Mouse (Mus musculus) hindbrain, embryonic 14.5 days (tissue): ENCODE results near the gene P2ry13. TPM values are rescaled to one million over a fixed set of nuclear protein-coding genes. Genes with fewer than 3 reads are reported as not detected.
A peak's percentile ranks its signal among the peaks of the same experiment; 100 is the strongest.

Experiments
- ATAC-seq: fragments of 200-750 bp; cut with Nextera tagmentation; 2 replicates; pipeline ENCODE4 v1.8.0; 2017; ENCODE audit warnings: moderate number of reproducible peaks, mild to moderate bottlenecking, moderate TSS enrichment, moderate library complexity; ENCODE audit not compliant: low FRiP score
- DNase-seq: peaks from one replicate; pipeline ENCODE4 v3.0.0-alpha.2; 2015; ENCODE audit warnings: low spot score
- H3K27ac ChIP-seq: fragments of 300-500 bp; sonication (generic); 2 replicates; pipeline ENCODE4 v1.5.1; 2014; ENCODE audit warnings: mild to moderate bottlenecking, moderate library complexity
- H3K27me3 ChIP-seq: fragments of 300-500 bp; sonication (generic); 2 replicates; pipeline ENCODE4 v1.6.1; 2014; ENCODE audit warnings: mild to moderate bottlenecking, low read length, mixed read lengths; ENCODE audit not compliant: control insufficient read depth, insufficient read depth
- H3K36me3 ChIP-seq: fragments of 300-500 bp; sonication (generic); replicated peaks from 2 replicates; pipeline ENCODE4 v1.6.1; 2014; ENCODE audit not compliant: control insufficient read depth, insufficient read depth
- H3K4me1 ChIP-seq: fragments of 300-500 bp; sonication (generic); replicated peaks from 2 replicates; pipeline ENCODE4 v1.6.1; 2014; ENCODE audit warnings: antibody characterized with exemption, low read length, mixed read lengths; ENCODE audit not compliant: control insufficient read depth, insufficient read depth
- H3K4me2 ChIP-seq: fragments of 300-500 bp; sonication (generic); replicated peaks from 2 replicates; pipeline ENCODE4 v1.6.1; 2014; ENCODE audit warnings: mild to moderate bottlenecking, moderate library complexity
- H3K4me3 ChIP-seq: fragments of 300-500 bp; sonication (generic); replicated peaks from 2 replicates; pipeline ENCODE4 v1.5.1; 2014; ENCODE audit warnings: mild to moderate bottlenecking, low read length
- H3K9ac ChIP-seq: fragments of 300-500 bp; sonication (generic); 2 replicates; pipeline ENCODE4 v1.6.1; 2014
- H3K9me3 ChIP-seq: fragments of 300-500 bp; sonication (generic); 2 replicates; pipeline ENCODE4 v1.6.1; 2016; ENCODE audit warnings: low read length; ENCODE audit not compliant: control insufficient read depth
- WGBS: fragments of 180-500 bp; shearing (Covaris S2); extraction: QIAGEN DNeasy Blood & Tissue Kit; methylation state at CpG from one replicate; pipeline ENCODE4 v1.1.7; 2014; 5-methylcytosine and 5-hydroxymethylcytosine counted together
- polyA plus RNA-seq: library from polyadenylated mRNA; unstranded; fragments of >200 nt; fragmentation: Nextera tagmentation; extraction: Ambion mirVana; gene quantifications from 2 replicates; pipeline ENCODE4 v1.2.1, GENCODE M21; 2014

P2ry13 gene
- polyA plus RNA-seq, 1 experiment from 2014 or later = 1.7 TPM

GRCm38 (mm10) chr3:59181134-59181533 lies 29.5 kb downstream of the P2ry13 start:
- Histone ChIP-seq H3K27ac (no peak overlapping the region), H3K36me3 (no peaks in the 10 kb centered on the region), H3K4me2 (no peak overlapping the region), H3K4me3 (no peak overlapping the region), H3K9ac (no peak overlapping the region), H3K9me3 (no peaks in the 10 kb centered on the region), H3K27me3 (no peaks in the 10 kb centered on the region), H3K4me1 (no peaks in the 10 kb centered on the region)
- ATAC-seq (peak; percentile 40; the same call in 1 of the 2 replicates), DNase-seq (no peak)
- WGBS = 62% methylated on average over 5 of the region's 5 CpGs

DNA sequence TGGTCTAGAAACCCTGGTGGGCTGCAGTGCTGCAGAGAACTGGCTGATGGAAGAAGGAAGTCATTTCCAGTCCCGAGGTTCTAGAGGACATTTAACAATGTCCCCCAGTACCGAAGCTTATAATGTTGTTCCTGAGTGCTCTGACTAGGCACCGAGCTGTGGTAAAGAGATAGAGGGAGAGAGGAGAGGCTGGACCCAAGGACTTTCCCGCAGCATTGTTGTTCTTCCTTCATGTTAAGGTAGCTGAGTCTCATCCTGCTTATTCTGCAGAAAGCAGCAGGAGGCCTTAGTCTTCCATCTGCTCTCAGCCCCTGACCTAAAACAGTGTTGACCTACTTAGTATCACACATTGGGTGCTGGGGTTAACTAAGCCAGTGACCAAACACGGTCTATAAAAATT lies 33.8 kb downstream of the P2ry13 start:
- Histone ChIP-seq H3K4me2 (no peak overlapping the region), H3K27me3 (no peaks in the 10 kb centered on the region), H3K9ac (no peak overlapping the region), H3K4me3 (no peak overlapping the region), H3K27ac (no peak overlapping the region), H3K9me3 (no peaks in the 10 kb centered on the region), H3K36me3 (no peaks in the 10 kb centered on the region), H3K4me1 (no peaks in the 10 kb centered on the region)
- ATAC-seq (no peak), DNase-seq (no peak)
- WGBS = 79% methylated on average over 5 of the region's 5 CpGs

- DNase-seq (peak; percentile 73), ATAC-seq (peak; percentile 78; the same call in 1 of the 2 replicates)
- Histone ChIP-seq H3K36me3 (no peaks in the 10 kb centered on the region), H3K9ac (no peak overlapping the region), H3K4me1 (no peaks in the 10 kb centered on the region), H3K4me3 (no peak overlapping the region), H3K9me3 (no peaks in the 10 kb centered on the region), H3K4me2 (no peak overlapping the region), H3K27ac (no peak overlapping the region), H3K27me3 (no peaks in the 10 kb centered on the region)
- 44% methylated on average over 5 of the region's 5 CpGs for WGBS
These were observed 35.4 kb downstream of the P2ry13 start for GRCm38 (mm10) chr3:59175234-59175633.

- Histone ChIP-seq H3K9me3 (no peaks in the 10 kb centered on the region), H3K4me3 (no peak overlapping the region), H3K27me3 (no peaks in the 10 kb centered on the region), H3K27ac (no peak overlapping the region), H3K4me2 (no peak overlapping the region), H3K36me3 (no peaks in the 10 kb centered on the region), H3K4me1 (no peaks in the 10 kb centered on the region), H3K9ac (no peak overlapping the region)
- WGBS = 85% methylated on average over 6 of the region's 6 CpGs
- DNase-seq = no peak
- no peak for ATAC-seq
These were observed 36.1 kb downstream of the P2ry13 start for GRCm38 (mm10) chr3:59174426-59175154.

GRCm38 (mm10) chr3:59169921-59170627 lies 40.6 kb downstream of the P2ry13 start:
- Histone ChIP-seq H3K36me3 (no peaks in the 10 kb centered on the region), H3K4me3 (no peak overlapping the region), H3K27ac (no peak overlapping the region), H3K4me1 (no peaks in the 10 kb centered on the region), H3K9me3 (no peaks in the 10 kb centered on the region), H3K4me2 (no peak overlapping the region), H3K9ac (no peak overlapping the region), H3K27me3 (no peaks in the 10 kb centered on the region)
- 81% methylated on average over 2 of the region's 2 CpGs for WGBS
- no peak for ATAC-seq
- no peak for DNase-seq

DNA sequence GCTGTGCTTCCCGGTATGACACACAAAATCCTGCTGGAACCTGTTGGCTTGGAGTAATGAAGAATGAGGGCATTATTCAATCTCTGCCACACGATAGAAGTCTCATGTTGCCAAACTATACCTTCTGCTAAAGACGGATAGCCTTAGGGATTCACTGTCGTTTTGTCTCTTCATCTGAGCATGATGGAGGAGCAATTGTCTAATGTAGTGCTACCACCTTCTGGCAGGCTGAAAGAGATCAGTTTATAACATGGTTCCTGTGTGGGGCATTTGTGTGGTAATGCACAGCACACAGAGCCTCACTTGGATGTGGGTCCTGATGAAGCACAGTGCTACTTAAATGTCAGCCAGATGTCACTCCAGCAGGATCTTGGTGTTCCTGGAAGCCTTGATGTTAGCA lies 41.5 kb downstream of the P2ry13 start:
- Histone ChIP-seq H3K4me3 (no peak overlapping the region), H3K9ac (no peak overlapping the region), H3K4me2 (no peak overlapping the region), H3K9me3 (no peaks in the 10 kb centered on the region), H3K27me3 (no peaks in the 10 kb centered on the region), H3K27ac (no peak overlapping the region), H3K4me1 (no peaks in the 10 kb centered on the region), H3K36me3 (no peaks in the 10 kb centered on the region)
- WGBS = 72% methylated on average over 4 of the region's 4 CpGs
- DNase-seq (no peak), ATAC-seq (no peak)

- ATAC-seq = no peak
- no peak overlapping the region for H3K4me2 ChIP-seq
- no peaks in the 10 kb centered on the region for H3K9me3 ChIP-seq
- no peaks in the 10 kb centered on the region for H3K4me1 ChIP-seq
- H3K27ac ChIP-seq = no peak overlapping the region
- no peaks in the 10 kb centered on the region for H3K36me3 ChIP-seq
- H3K4me3 ChIP-seq = no peak overlapping the region
- no peaks in the 10 kb centered on the region for H3K27me3 ChIP-seq
- H3K9ac ChIP-seq = no peak overlapping the region
- 94% methylated on average over 6 of the region's 6 CpGs for WGBS
- DNase-seq = no peak
These were observed 42.2 kb downstream of the P2ry13 start for GRCm38 (mm10) chr3:59168476-59168875.

GRCm38 (mm10) chr3:59167417-59168054 lies 43.1 kb downstream of the P2ry13 start:
- H3K4me2 ChIP-seq = no peak overlapping the region
- no peak overlapping the region for H3K4me3 ChIP-seq
- H3K36me3 ChIP-seq = no peaks in the 10 kb centered on the region
- H3K27me3 ChIP-seq = no peaks in the 10 kb centered on the region
- 83% methylated on average over 2 of the region's 2 CpGs for WGBS
- no peaks in the 10 kb centered on the region for H3K4me1 ChIP-seq
- no peak for ATAC-seq
- H3K9ac ChIP-seq = no peak overlapping the region
- H3K9me3 ChIP-seq = no peaks in the 10 kb centered on the region
- DNase-seq = no peak
- H3K27ac ChIP-seq = no peak overlapping the region

DNA sequence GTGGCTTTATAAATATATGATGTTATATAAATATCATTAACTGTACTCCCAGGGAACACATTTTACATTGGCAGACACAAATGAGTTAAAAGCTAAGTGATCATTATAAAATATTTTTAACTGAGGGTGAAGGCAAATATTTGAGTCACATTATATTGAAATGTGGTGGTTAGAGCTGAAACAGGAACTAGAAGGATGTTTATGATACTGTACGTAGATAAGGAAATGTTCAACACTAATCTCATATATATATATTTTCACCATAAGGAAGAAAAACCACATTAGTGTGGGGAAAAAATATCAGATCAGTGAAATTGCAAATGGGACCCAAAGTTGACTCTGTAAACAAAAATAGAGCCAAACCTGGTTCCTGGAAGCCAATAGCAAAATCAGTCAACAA lies 50.2 kb downstream of the P2ry13 start:
- Histone ChIP-seq H3K4me1 (no peaks in the 10 kb centered on the region), H3K9ac (no peak overlapping the region), H3K36me3 (no peaks in the 10 kb centered on the region), H3K9me3 (no peaks in the 10 kb centered on the region), H3K4me2 (no peak overlapping the region), H3K27ac (no peak overlapping the region), H3K4me3 (no peak overlapping the region), H3K27me3 (no peaks in the 10 kb centered on the region)
- ATAC-seq (no peak), DNase-seq (no peak)
- 89% methylated on average over 1 of the region's 1 CpGs for WGBS
